In genomic region chr2:153345454-153346220, GRCm38 (mm10) we compare ENCODE assay signal across 8 mouse cellular contexts. TPM values are rescaled to one million over a fixed set of nuclear protein-coding genes. Genes with fewer than 3 reads are reported as not detected.
A peak's percentile ranks its signal among the peaks of the same experiment; 100 is the strongest.
DNase-seq lines count a peak whose midpoint lies in the region; ATAC-seq and TF ChIP-seq lines count a peak whose summit lies in the region.

Asxl1 (plus strand) TSS chr2:153345829.

- TF ChIP-seq EP300 in heart, postnatal 0 days (IDR thresholded peaks at IDR 0.05; ENCODE audit: low read depth): no peak

- ATAC-seq in forebrain, embryonic 12.5 days (ENCODE audit: low FRiP score): peak; percentile 98
- peak; percentile 94 for ATAC-seq in heart, postnatal 0 days (ENCODE audit: insufficient read depth, low read depth)
- ATAC-seq in liver, embryonic 16.5 days (ENCODE audit: low read depth): peak; percentile 94
- ATAC-seq in neural tube, embryonic 13.5 days (ENCODE audit: low read depth): peak; percentile 99

- H3K9ac ChIP-seq in forebrain, embryonic 12.5 days: peak within 1 kb of the TSS; percentile 94
- peak within 1 kb of the TSS; percentile 99 for H3K9ac ChIP-seq in heart, postnatal 0 days (replicated peaks; ENCODE audit: low read depth, low read length)
- peak within 1 kb of the TSS; percentile 97 for H3K9ac ChIP-seq in liver, embryonic 16.5 days (ENCODE audit: low read depth, low read length)
- peak within 1 kb of the TSS; percentile 94 for H3K9ac ChIP-seq in neural tube, embryonic 13.5 days

- H3K9me3 ChIP-seq in E14TG2a.4 (ENCODE audit: low read length): no peaks in the 10 kb centered on the region
- H3K9me3 ChIP-seq in forebrain, embryonic 12.5 days: no peaks in the 10 kb centered on the region
- no peaks in the 10 kb centered on the region for H3K9me3 ChIP-seq in heart, postnatal 0 days (replicated peaks; ENCODE audit: control insufficient read depth, low read length)
- no peaks in the 10 kb centered on the region for H3K9me3 ChIP-seq in liver, embryonic 16.5 days (replicated peaks; ENCODE audit: control insufficient read depth, low read length)
- H3K9me3 ChIP-seq in neural tube, embryonic 13.5 days: no peaks in the 10 kb centered on the region

- peak within 1 kb of the TSS; percentile 91 for H3K4me3 ChIP-seq in E14TG2a.4 (replicated peaks; ENCODE audit: low read length)
- H3K4me3 ChIP-seq in forebrain, embryonic 12.5 days (replicated peaks): peak within 1 kb of the TSS; percentile 91
- H3K4me3 ChIP-seq in heart, postnatal 0 days (ENCODE audit: low read depth, low read length): peak within 1 kb of the TSS; percentile 94
- peak within 1 kb of the TSS; percentile 95 for H3K4me3 ChIP-seq in liver, embryonic 16.5 days (ENCODE audit: low read depth, low read length)
- peak within 1 kb of the TSS; percentile 86 for H3K4me3 ChIP-seq in neural tube, embryonic 13.5 days
- H3K4me3 ChIP-seq in testis, adult 2 months (ENCODE audit: control insufficient read depth, low read depth, low read length): peak within 1 kb of the TSS; percentile 98

- H3K27ac ChIP-seq in forebrain, embryonic 12.5 days: peak within 1 kb of the TSS; percentile 98
- H3K27ac ChIP-seq in heart, postnatal 0 days (ENCODE audit: low read depth): peak within 1 kb of the TSS; percentile 99
- peak within 1 kb of the TSS; percentile 97 for H3K27ac ChIP-seq in liver, embryonic 16.5 days (ENCODE audit: low read length)
- peak within 1 kb of the TSS; percentile 98 for H3K27ac ChIP-seq in neural tube, embryonic 13.5 days (replicated peaks)
- H3K27ac ChIP-seq in testis, adult 2 months (ENCODE audit: control insufficient read depth, insufficient read depth, low read depth, low read length): peak within 1 kb of the TSS; percentile 93

- no peaks in the 10 kb centered on the region for H3K27me3 ChIP-seq in E14TG2a.4 (ENCODE audit: insufficient read depth, low read length)
- H3K27me3 ChIP-seq in forebrain, embryonic 12.5 days: no peaks in the 10 kb centered on the region
- no peaks in the 10 kb centered on the region for H3K27me3 ChIP-seq in heart, postnatal 0 days (ENCODE audit: control insufficient read depth, insufficient read depth, low read length)
- H3K27me3 ChIP-seq in liver, embryonic 16.5 days (ENCODE audit: control insufficient read depth, insufficient read depth, low read depth, low read length): no peaks in the 10 kb centered on the region
- H3K27me3 ChIP-seq in neural tube, embryonic 13.5 days: no peaks in the 10 kb centered on the region
- no peaks in the 10 kb centered on the region for H3K27me3 ChIP-seq in testis, adult 2 months (ENCODE audit: control insufficient read depth, insufficient read depth, low read length)

- peak; percentile 92 for DNase-seq in c-Kit-positive CD71-positive TER-119-positive erythroid progenitor cells, embryonic 14.5 days (ENCODE audit: low spot score)
- peak; percentile 100 for DNase-seq in heart, postnatal 0 days (ENCODE audit: low spot score)
- peak; percentile 98 to 99 for DNase-seq in kidney, postnatal 4 days

- H3K36me3 ChIP-seq in E14TG2a.4 (ENCODE audit: insufficient read depth, low read length): peaks cover 37% of the 10 kb centered on the region
- H3K36me3 ChIP-seq in forebrain, embryonic 12.5 days (replicated peaks): no peaks in the 10 kb centered on the region
- H3K36me3 ChIP-seq in heart, postnatal 0 days (replicated peaks; ENCODE audit: control insufficient read depth, insufficient read depth, low read length): 0 out of 2 replicates have a peak, but pooled peaks cover 5% of the 10 kb centered on the region
- H3K36me3 ChIP-seq in liver, embryonic 16.5 days (ENCODE audit: control insufficient read depth, insufficient read depth): no peaks in the 10 kb centered on the region
- H3K36me3 ChIP-seq in neural tube, embryonic 13.5 days: no peaks in the 10 kb centered on the region
- H3K36me3 ChIP-seq in testis, adult 2 months (ENCODE audit: control insufficient read depth, insufficient read depth, low read length): no peaks in the 10 kb centered on the region; the same call in 1 of the 2 replicates

- peak; percentile 45 for TF ChIP-seq POLR2A in testis, adult 2 months (IDR thresholded peaks at IDR 0.05; ENCODE audit: control insufficient read depth, low read depth, low read length)

- under 1% methylated on average over 54 of the region's 79 CpGs for WGBS in forebrain, embryonic 12.5 days
- WGBS in heart, postnatal 0 days: under 1% methylated on average over 60 of the region's 79 CpGs
- under 1% methylated on average over 70 of the region's 79 CpGs for WGBS in liver, embryonic 16.5 days (ENCODE audit: insufficient replicate concordance)
- under 1% methylated on average over 78 of the region's 79 CpGs for WGBS in neural tube, embryonic 13.5 days

- peaks cover 58% of the 10 kb centered on the region for H3K4me1 ChIP-seq in E14TG2a.4 (replicated peaks; ENCODE audit: low read depth, low read length)
- peaks cover 35% of the 10 kb centered on the region for H3K4me1 ChIP-seq in forebrain, embryonic 12.5 days
- peaks cover 28% of the 10 kb centered on the region for H3K4me1 ChIP-seq in heart, postnatal 0 days (ENCODE audit: control insufficient read depth, insufficient read depth)
- H3K4me1 ChIP-seq in liver, embryonic 16.5 days (ENCODE audit: control insufficient read depth, low read depth, low read length): peaks cover 53% of the 10 kb centered on the region
- peaks cover 43% of the 10 kb centered on the region for H3K4me1 ChIP-seq in neural tube, embryonic 13.5 days (replicated peaks)
- H3K4me1 ChIP-seq in testis, adult 2 months (ENCODE audit: control insufficient read depth, insufficient read depth, low read length): no peaks in the 10 kb centered on the region; the same call in 1 of the 2 replicates

- no peak for TF ChIP-seq CTCF in E14TG2a.4 (conservative IDR thresholded peaks at IDR 0.05; ENCODE audit: low read length)
- no peak for TF ChIP-seq CTCF in heart, postnatal 0 days (IDR thresholded peaks at IDR 0.05; ENCODE audit: low read depth)
- no peak for TF ChIP-seq CTCF in testis, adult 2 months (IDR thresholded peaks at IDR 0.05; ENCODE audit: control insufficient read depth, insufficient read depth, insufficient replicate concordance, low read depth, low read length)

- peak within 1 kb of the TSS; percentile 68 for H3K4me2 ChIP-seq in forebrain, embryonic 12.5 days
- peak within 1 kb of the TSS; percentile 71 for H3K4me2 ChIP-seq in heart, postnatal 0 days (ENCODE audit: low read depth, low read length)
- H3K4me2 ChIP-seq in liver, embryonic 16.5 days (ENCODE audit: low read depth, low read length): peak within 1 kb of the TSS; percentile 68
- H3K4me2 ChIP-seq in neural tube, embryonic 13.5 days: peak within 1 kb of the TSS; percentile 81

RNA-seq across cellular contexts. Expression of gene Asxl1, which starts in this region (rescaled TPM):
- polyA plus RNA-seq in forebrain, embryonic 12.5 days (2016; fragmentation: Nextera tagmentation; extraction: Ambion mirVana): 15.2 and 19.3 TPM in 2 replicates
- total RNA-seq in heart, postnatal 0 days (2014; rRNA removed; ENCODE audit: low replicate concordance): 18.8 and 21.3 TPM in 2 replicates
- 6.4 and 7.4 TPM in 2 replicates for polyA plus RNA-seq in heart, postnatal 0 days (2015; fragmentation: Nextera tagmentation; extraction: Ambion mirVana)
- 4.2 and 4.7 TPM in 2 replicates for polyA plus RNA-seq in liver, embryonic 16.5 days (2015; fragmentation: Nextera tagmentation; extraction: Ambion mirVana)
- 9.8 and 12.1 TPM in 2 replicates for polyA plus RNA-seq in neural tube, embryonic 13.5 days (2015; fragmentation: Nextera tagmentation; extraction: Ambion mirVana)
- polyA plus RNA-seq in testis, adult 2 months (2012; rRNA removed): 27.6 and 28.7 TPM in 2 replicates

Comparison
In these comparisons a context has a peak if more than half of its experiments do, and no peak if none do; other contexts are left out.
1. Peak in every context shown above with its lines: DNase-seq, ATAC-seq, H3K4me3 ChIP-seq and H3K27ac ChIP-seq.